Comparison of ENCODE assay signal across 8 mouse cellular contexts in the genomic region with DNA sequence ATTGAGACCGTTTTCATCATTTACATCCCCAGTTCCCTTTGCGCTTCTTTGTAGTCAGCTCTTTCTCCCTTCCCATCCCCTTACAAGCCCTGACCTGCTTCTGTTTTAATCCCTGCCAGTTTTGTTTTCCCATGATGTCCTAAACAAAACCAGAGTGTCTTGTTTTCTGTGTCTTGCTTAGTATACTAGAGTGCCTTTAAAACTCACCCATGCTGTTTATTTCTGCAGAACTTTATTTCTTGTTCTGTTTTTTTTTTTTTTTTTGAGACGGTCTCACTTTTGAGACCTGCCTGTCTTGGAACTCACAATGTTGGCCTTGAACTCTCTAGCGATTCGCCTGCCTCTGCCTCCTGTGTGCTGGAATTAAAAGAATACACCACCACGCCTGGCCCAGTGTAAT. TPM values are rescaled to one million over a fixed set of nuclear protein-coding genes. Genes with fewer than 3 reads are reported as not detected.
A peak's percentile ranks its signal among the peaks of the same experiment; 100 is the strongest.
DNase-seq lines count a peak whose midpoint lies in the region; ATAC-seq and TF ChIP-seq lines count a peak whose summit lies in the region.

No protein-coding gene starts in this region.

- no peaks in the 10 kb centered on the region for H3K9me3 ChIP-seq in heart, embryonic 11.5 days (replicated peaks; ENCODE audit: control insufficient read depth, low read length)
- H3K9me3 ChIP-seq in ES-Bruce4 (replicated peaks; ENCODE audit: control insufficient read depth, insufficient read depth, low read length, poor library complexity, severe bottlenecking): no peaks in the 10 kb centered on the region
- H3K9me3 ChIP-seq in forebrain, embryonic 14.5 days (replicated peaks; ENCODE audit: control insufficient read depth, low read length): no peaks in the 10 kb centered on the region
- no peaks in the 10 kb centered on the region for H3K9me3 ChIP-seq in liver, embryonic 16.5 days (replicated peaks; ENCODE audit: control insufficient read depth, low read length)

- no peak for ATAC-seq in heart, embryonic 11.5 days (replicated peaks; ENCODE audit: insufficient number of reproducible peaks, low FRiP score, low TSS enrichment)
- peak; percentile 2 for ATAC-seq in forebrain, embryonic 14.5 days
- no peak for ATAC-seq in liver, embryonic 16.5 days (ENCODE audit: low read depth)

- H3K4me2 ChIP-seq in heart, embryonic 11.5 days: peak overlapping the region; percentile 67
- H3K4me2 ChIP-seq in forebrain, embryonic 14.5 days (ENCODE audit: low read length): peak overlapping the region; percentile 58
- H3K4me2 ChIP-seq in liver, embryonic 16.5 days (ENCODE audit: low read depth, low read length): peak overlapping the region; percentile 77

- H3K9ac ChIP-seq in heart, embryonic 11.5 days (ENCODE audit: low read depth, low read length): peak overlapping the region; percentile 79
- H3K9ac ChIP-seq in ES-Bruce4 (ENCODE audit: low read depth, poor library complexity, severe bottlenecking): peak overlapping the region; percentile 85
- peak overlapping the region; percentile 85 for H3K9ac ChIP-seq in forebrain, embryonic 14.5 days (ENCODE audit: low read length)
- H3K9ac ChIP-seq in liver, embryonic 16.5 days (ENCODE audit: low read depth, low read length): peak overlapping the region; percentile 93

- no peak for TF ChIP-seq EP300 in ES-Bruce4 (IDR thresholded peaks at IDR 0.05; ENCODE audit: insufficient read depth, low read depth, low read length)

- H3K36me3 ChIP-seq in heart, embryonic 11.5 days (ENCODE audit: control insufficient read depth, insufficient read depth, low read length): peaks cover 4% of the 10 kb centered on the region
- peaks cover 9% of the 10 kb centered on the region for H3K36me3 ChIP-seq in ES-Bruce4 (ENCODE audit: control insufficient read depth, insufficient read depth, low read length, poor library complexity, severe bottlenecking)
- peaks cover 9% of the 10 kb centered on the region for H3K36me3 ChIP-seq in forebrain, embryonic 14.5 days (ENCODE audit: control insufficient read depth, insufficient read depth, low read length)
- peaks cover 14% of the 10 kb centered on the region for H3K36me3 ChIP-seq in liver, embryonic 16.5 days (ENCODE audit: control insufficient read depth, insufficient read depth)

- H3K27ac ChIP-seq in heart, embryonic 11.5 days (ENCODE audit: low read depth, low read length): peak overlapping the region; percentile 87
- peak overlapping the region; percentile 78 for H3K27ac ChIP-seq in ES-Bruce4 (ENCODE audit: insufficient read depth, low read length)
- H3K27ac ChIP-seq in forebrain, embryonic 14.5 days (ENCODE audit: low read depth, low read length): peak overlapping the region; percentile 94
- peak overlapping the region; percentile 91 for H3K27ac ChIP-seq in liver, embryonic 16.5 days (ENCODE audit: low read length)

- H3K4me1 ChIP-seq in heart, embryonic 11.5 days (ENCODE audit: control insufficient read depth, insufficient read depth, low read length): peaks cover 12% of the 10 kb centered on the region
- peaks cover 5% of the 10 kb centered on the region for H3K4me1 ChIP-seq in ES-Bruce4 (ENCODE audit: control insufficient read depth, insufficient read depth, low read length)
- H3K4me1 ChIP-seq in forebrain, embryonic 14.5 days (ENCODE audit: control insufficient read depth, insufficient read depth, low read length): peaks cover 15% of the 10 kb centered on the region; the same call in 1 of the 2 replicates
- H3K4me1 ChIP-seq in liver, embryonic 16.5 days (ENCODE audit: control insufficient read depth, low read depth, low read length): peaks cover 34% of the 10 kb centered on the region

- WGBS in heart, embryonic 11.5 days (ENCODE audit: insufficient replicate concordance): 13% methylated on average over 6 of the region's 6 CpGs
- WGBS in forebrain, embryonic 14.5 days: 6% methylated on average over 6 of the region's 6 CpGs
- WGBS in liver, embryonic 16.5 days (ENCODE audit: insufficient replicate concordance): 4% methylated on average over 6 of the region's 6 CpGs

- H3K27me3 ChIP-seq in heart, embryonic 11.5 days (ENCODE audit: control insufficient read depth, insufficient read depth, low read length): no peaks in the 10 kb centered on the region
- H3K27me3 ChIP-seq in ES-Bruce4 (ENCODE audit: control insufficient read depth, insufficient read depth, low read length, poor library complexity, severe bottlenecking): no peaks in the 10 kb centered on the region
- no peaks in the 10 kb centered on the region for H3K27me3 ChIP-seq in forebrain, embryonic 14.5 days (replicated peaks; ENCODE audit: control insufficient read depth, insufficient read depth, low read length)
- no peaks in the 10 kb centered on the region for H3K27me3 ChIP-seq in liver, embryonic 16.5 days (ENCODE audit: control insufficient read depth, insufficient read depth, low read depth, low read length)

- TF ChIP-seq POLR2A in ES-Bruce4 (IDR thresholded peaks at IDR 0.05; ENCODE audit: insufficient read depth, low read length): no peak

- H3K4me3 ChIP-seq in heart, embryonic 11.5 days (ENCODE audit: low read depth, low read length): peak overlapping the region; percentile 65
- peak overlapping the region; percentile 97 for H3K4me3 ChIP-seq in ES-Bruce4 (ENCODE audit: low read depth, low read length)
- peak overlapping the region; percentile 80 for H3K4me3 ChIP-seq in forebrain, embryonic 14.5 days (ENCODE audit: low read depth, low read length)
- H3K4me3 ChIP-seq in liver, embryonic 16.5 days (ENCODE audit: low read depth, low read length): peak overlapping the region; percentile 99

- no peak for DNase-seq in heart, postnatal 4 days
- DNase-seq in forebrain, embryonic 14.5 days (ENCODE audit: low spot score): no peak
- DNase-seq in adrenal gland, postnatal 14 days: no peak
- no peak for DNase-seq in spleen, postnatal 10 days (ENCODE audit: low spot score in 2 of 2)
- no peak for DNase-seq in left cerebral cortex, adult 18-20 months (ENCODE audit: low spot score in 2 of 2)

- TF ChIP-seq CTCF in ES-Bruce4 (IDR thresholded peaks at IDR 0.05; ENCODE audit: low read depth, low read length): no peak

RNA-seq across cellular contexts. Expression of gene Dck, which starts 0.8 kb away (rescaled TPM):
- 54.0 and 54.7 TPM in 2 replicates for polyA plus RNA-seq in heart, embryonic 11.5 days (2014; fragmentation: Nextera tagmentation; extraction: Ambion mirVana)
- 10 to 100 TPM; 15.6 to 17.0 TPM for total RNA-seq in heart, postnatal 4 days (2021)
- polyA plus RNA-seq in ES-Bruce4 (2011; ENCODE audit: insufficient read depth, insufficient read length, low read depth, missing spikeins): 39.0 and 41.2 TPM in 2 replicates
- 93.7 and 94.7 TPM in 2 replicates for polyA plus RNA-seq in forebrain, embryonic 14.5 days (2014; fragmentation: Nextera tagmentation; extraction: Ambion mirVana)
- polyA plus RNA-seq in liver, embryonic 16.5 days (2015; fragmentation: Nextera tagmentation; extraction: Ambion mirVana): 81.6 and 96.4 TPM in 2 replicates
- total RNA-seq in adrenal gland, postnatal 14 days (2021): 8.3 and 8.5 TPM in 2 replicates
- 10 to 100 TPM; 15.1 to 18.7 TPM for total RNA-seq in left cerebral cortex, adult 18-20 months (2021)

RNA-seq across cellular contexts. Expression of gene Mob1b, which starts 44.9 kb away (rescaled TPM):
- 32.4 and 39.8 TPM in 2 replicates for polyA plus RNA-seq in heart, embryonic 11.5 days (2014; fragmentation: Nextera tagmentation; extraction: Ambion mirVana)
- 10 to 100 TPM; 66.7 to 71.6 TPM for total RNA-seq in heart, postnatal 4 days (2021)
- polyA plus RNA-seq in ES-Bruce4 (2011; ENCODE audit: insufficient read depth, insufficient read length, low read depth, missing spikeins): 22.6 and 26.1 TPM in 2 replicates
- 12.4 and 14.3 TPM in 2 replicates for polyA plus RNA-seq in forebrain, embryonic 14.5 days (2014; fragmentation: Nextera tagmentation; extraction: Ambion mirVana)
- 9.9 and 10.4 TPM in 2 replicates for polyA plus RNA-seq in liver, embryonic 16.5 days (2015; fragmentation: Nextera tagmentation; extraction: Ambion mirVana)
- 32.4 and 36.4 TPM in 2 replicates for total RNA-seq in adrenal gland, postnatal 14 days (2021)
- total RNA-seq in left cerebral cortex, adult 18-20 months (2021): 10 to 100 TPM; 24.4 to 26.2 TPM
